Mouse (Mus musculus) gastrocnemius, postnatal 36 days (tissue): ENCODE measurements around the gene Pard6b. TPM values are rescaled to one million over a fixed set of nuclear protein-coding genes. Genes with fewer than 3 reads are reported as not detected.
"Not testable (repeated sequence)": the region's sequence is repeated elsewhere in the genome, so short reads cannot be mapped to it uniquely, and the experiment has no call there.

Source experiments
- DNase-seq, 2 experiments: peaks; one replicate each; pipeline ENCODE4 v3.0.0; 2022
- intact Hi-C: fragments of 180-260 bp; cut with DNase I; formaldehyde crosslinking; loops from one replicate; pipeline ENCODE4 v1.15.1; 2025
- long read RNA-seq, 2 experiments: library from polyadenylated mRNA; stranded (forward); transcript quantifications; one replicate each; pipeline ENCODE4 v2.0.0; 2021
- total RNA-seq, 2 experiments: library from RNA; stranded (reverse); gene quantifications; 2 replicates each; pipeline ENCODE4 v1.2.3; 2021

Pard6b gene
- total RNA-seq: under 1 TPM; 0.69 to 0.91 TPM
- long read RNA-seq, experiment 1, partial matches to known transcripts: 0 of 1 reads
- long read RNA-seq, experiment 1, other reads (novel, unspliced or antisense): 0 of 1 reads
- long read RNA-seq, experiment 2, partial matches to known transcripts: 0 of 2 reads
- long read RNA-seq, experiment 2, other reads (novel, unspliced or antisense): 0 of 2 reads

DNA sequence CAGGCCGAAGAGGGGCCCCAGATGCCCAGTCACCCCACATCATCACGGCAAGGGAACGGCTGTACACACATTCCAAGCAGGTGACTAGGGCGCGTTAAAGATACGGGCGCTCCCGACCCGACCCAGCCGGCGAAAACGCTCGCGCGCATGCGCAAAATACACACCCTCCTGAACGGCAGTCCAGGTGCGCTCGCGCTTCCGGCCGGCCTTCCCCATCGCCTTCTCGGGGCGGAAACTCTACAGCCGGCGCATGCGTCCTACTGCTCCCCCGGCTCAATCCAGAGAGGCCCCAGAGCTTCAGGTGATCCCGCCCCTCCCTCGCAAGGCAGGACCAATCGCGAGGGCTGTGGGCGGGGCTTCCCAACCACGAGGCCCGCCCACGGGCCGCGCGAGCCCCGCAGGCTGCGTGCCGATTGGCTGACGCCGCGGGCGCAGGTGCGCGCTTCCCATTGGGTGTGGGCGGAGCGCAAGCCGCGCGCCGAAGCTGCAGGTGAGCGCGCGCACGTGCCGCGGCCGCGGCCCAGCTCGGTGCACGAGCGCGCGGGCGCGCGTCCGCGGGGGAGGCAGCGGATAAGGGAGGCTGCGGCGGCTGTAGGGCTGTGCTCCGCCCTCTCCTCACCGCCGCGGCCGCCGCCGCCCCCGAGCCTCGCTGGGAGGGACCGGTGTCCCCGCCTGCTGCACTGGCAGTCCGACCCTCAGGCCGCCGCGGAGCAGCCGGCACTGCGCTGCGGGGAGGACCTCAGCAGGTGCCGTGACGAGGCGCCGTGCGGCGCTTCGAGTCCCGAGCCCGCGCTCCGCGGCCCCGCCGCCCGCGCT, at the start of gene Pard6b:
Gene Pard6b (plus strand): TSS at position 574 of the 816 bp plus-strand sequence.
- intact Hi-C loops: no loop called here
- peak; percentile 75 to 82 for DNase-seq

GRCm38 (mm10) chr2:168031842-168032241, 49.0 kb upstream of the Pard6b start:
- intact Hi-C loops: no loop called here
- DNase-seq: no peak

- no peak for DNase-seq
- intact Hi-C loops: no loop called here
Measured at GRCm38 (mm10) chr2:168033905-168034304, 46.9 kb upstream of the Pard6b start.

- intact Hi-C loops: no loop called here
- peak in 1 of 2 experiments; percentile 34 for DNase-seq
Measured at GRCm38 (mm10) chr2:168035907-168036306, 44.9 kb upstream of the Pard6b start.

- DNase-seq: no peak
- intact Hi-C loops: no loop called here
Measured at GRCm38 (mm10) chr2:168037063-168037462, 43.7 kb upstream of the Pard6b start.

DNA sequence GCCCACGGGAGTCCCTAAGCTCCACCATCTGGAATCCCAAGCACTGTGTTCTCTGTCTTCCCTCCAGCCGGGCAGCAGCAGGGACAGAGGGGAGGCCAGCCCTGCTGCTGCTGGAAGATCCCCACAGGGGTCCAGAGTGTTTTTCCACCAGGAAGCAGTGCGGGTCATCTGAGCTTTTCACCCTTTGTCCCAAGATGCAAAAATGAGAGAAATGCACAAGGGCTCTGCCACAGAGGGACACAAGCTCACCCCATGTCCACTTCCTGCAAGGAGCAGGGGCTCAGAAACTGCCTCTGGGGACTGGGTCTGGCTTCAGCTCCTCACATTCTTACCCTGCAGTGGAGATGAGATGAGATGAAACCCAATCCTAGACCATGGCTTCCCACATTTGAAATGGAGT, 40.1 kb upstream of the Pard6b start:
- intact Hi-C loops: no loop called here
- no peak for DNase-seq

GRCm38 (mm10) chr2:168042019-168042418, 38.8 kb upstream of the Pard6b start:
- DNase-seq: no peak
- intact Hi-C loops: no loop called here

DNA sequence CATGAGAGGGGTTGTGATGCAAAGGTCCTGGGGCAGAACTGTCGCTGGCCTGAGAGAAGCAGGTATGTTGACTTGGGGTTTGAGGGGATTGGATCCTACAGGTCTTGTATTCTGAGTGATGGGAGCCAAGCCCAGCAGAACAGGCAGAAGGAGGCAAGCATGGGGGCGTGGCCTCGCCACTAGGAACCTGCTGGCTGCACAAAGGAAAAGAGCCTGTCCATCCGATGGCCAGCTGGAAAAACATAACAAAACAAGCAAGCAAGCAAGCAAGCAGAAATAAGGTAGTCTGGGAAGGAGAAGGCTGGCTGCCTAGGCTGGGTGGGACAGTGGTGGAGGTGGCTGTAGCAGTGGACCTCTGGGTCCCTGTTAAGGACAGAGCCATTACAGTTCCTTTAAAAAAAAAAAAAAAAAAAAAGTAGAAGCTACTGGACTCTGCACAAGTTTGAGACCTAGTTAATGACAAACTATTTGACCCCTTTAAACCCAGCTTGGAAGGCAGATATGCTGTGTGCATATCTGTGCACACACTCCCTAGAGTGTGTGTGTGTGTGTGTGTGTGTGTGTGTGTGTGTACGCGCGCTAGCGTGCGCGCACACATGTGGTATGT, 36.0 kb upstream of the Pard6b start:
- intact Hi-C loops: no loop called here
- DNase-seq: no peak

GRCm38 (mm10) chr2:168045357-168045756, 35.4 kb upstream of the Pard6b start:
- intact Hi-C loops: no loop called here

DNA sequence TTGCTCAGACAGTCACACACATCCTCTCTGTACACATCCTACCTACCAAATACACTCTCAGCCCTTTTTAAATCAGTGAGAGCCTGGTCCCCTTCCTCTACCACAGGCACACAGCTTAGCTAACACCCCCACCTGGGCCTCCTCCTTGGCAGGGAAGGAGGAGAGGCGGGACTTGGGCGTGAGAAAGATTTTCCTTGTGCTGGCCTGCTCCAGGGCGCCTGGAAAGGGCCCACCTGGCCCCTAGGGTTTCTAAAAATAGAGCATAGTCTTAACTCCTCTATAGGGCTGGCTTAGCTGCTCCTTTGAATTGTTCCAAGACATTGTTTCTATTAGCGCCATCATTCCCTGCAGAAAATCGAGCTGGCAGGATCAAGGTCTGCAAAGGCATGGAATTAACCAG, 35.0 kb upstream of the Pard6b start:
- intact Hi-C loops: no loop called here
- peak in 1 of 2 experiments; percentile 42 for DNase-seq

More at GRCm38 (mm10) chr2:168045357-168045756, 35.4 kb upstream of the Pard6b start:
- DNase-seq: no peak

DNA sequence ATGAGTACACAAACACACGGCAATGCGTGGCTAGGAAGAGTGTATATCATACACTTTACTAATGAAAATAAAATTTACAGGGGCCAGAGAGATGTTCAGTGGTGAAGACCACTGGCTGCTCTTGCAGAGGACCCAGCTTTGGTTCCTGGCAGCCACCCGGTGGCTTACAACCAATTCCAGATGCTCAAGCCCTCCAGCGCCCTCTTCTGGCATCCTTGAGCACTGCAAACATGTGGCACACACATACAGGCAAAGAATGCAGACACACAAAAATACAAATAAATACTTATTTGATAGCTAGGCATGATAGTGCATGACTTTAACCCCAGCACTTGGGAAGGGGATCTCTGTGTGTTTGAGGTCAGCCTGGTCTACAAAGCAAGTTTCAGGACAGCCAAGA, 34.3 kb upstream of the Pard6b start:
- intact Hi-C loops: no loop called here
- no peak for DNase-seq

- no peak for DNase-seq
- intact Hi-C loops: no loop called here
Measured at GRCm38 (mm10) chr2:168049002-168049635, 31.7 kb upstream of the Pard6b start.

GRCm38 (mm10) chr2:168050000-168050942, 30.5 kb upstream of the Pard6b start:
- DNase-seq: no peak
- intact Hi-C loops: no loop called here

GRCm38 (mm10) chr2:168052156-168052555, 28.6 kb upstream of the Pard6b start:
- intact Hi-C loops: no loop called here
- DNase-seq: no peak

- DNase-seq: peak in 1 of 2 experiments; percentile 40
- intact Hi-C loops: loop anchor here (1.0 kb wide), 1 partner anchor 46 kb away; no protein-coding TSS in a partner anchor
Measured at GRCm38 (mm10) chr2:168052689-168053088, 28.1 kb upstream of the Pard6b start.

- intact Hi-C loops: no loop called here
- DNase-seq: no peak
Measured at GRCm38 (mm10) chr2:168054142-168054541, 26.7 kb upstream of the Pard6b start.

DNA sequence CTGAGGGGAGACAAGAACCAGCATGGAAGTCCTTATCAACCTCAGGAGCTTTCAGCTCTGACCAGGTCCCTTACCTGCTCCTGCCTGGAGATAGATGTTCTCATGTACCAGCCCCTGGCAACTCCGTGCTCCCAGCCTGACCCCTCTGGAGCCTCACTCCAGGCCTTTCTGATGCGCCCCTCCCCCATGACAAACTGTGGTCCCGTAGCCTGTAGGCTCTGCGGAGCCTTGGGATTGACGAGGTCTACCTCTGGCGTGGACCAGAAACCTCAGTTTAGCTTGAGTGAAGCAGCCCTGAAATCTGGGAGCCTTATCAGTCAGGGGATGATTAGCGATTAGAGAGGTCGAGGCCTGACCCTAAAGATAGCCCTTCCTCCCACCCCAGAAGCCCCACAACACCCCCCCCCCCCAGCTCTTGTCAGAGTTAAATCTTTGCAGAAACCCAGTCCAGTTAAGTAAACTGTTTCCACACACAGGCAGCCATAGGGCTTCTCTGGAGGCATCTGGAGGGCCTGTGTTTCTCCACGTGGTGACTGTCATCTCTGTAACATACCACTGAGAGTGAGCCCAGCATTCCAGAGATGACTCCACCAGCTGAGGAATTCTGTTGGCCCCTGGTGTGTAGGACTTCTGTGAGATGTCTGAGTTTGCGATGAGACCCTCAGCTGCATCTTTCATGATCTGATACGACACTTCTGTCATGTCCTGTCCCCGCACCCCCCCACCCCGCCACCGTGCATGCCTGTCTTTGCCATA, 24.7 kb upstream of the Pard6b start:
- intact Hi-C loops: no loop called here
- DNase-seq: no peak

- DNase-seq: no peak
- intact Hi-C loops: no loop called here
Measured at GRCm38 (mm10) chr2:168056666-168056933, 24.2 kb upstream of the Pard6b start.

- DNase-seq, intact Hi-C loops: not testable (repeated sequence)
Measured at GRCm38 (mm10) chr2:168057876-168058275, 22.9 kb upstream of the Pard6b start.
